Mouse (Mus musculus): ENCODE data around the gene Psmc3.

Gene Psmc3

DNA sequence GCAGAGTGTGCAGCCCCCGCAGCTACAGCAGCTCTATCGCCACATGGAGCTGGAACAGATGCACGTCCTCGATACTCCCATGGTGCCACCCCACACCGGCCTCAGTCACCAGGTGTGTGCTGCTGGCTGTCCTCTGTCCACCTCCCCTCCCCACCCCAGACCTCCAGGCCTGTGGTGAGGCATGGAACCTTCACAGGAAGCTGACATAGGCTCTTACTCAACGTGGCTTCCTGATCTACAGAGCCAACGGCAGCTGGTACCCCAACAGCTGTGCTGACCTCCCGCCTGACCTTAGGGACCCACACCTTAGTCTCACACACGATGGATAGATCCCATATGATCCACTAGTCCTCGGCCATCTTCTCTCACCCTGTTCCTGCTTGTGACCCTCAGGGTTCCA lies 59.5 kb downstream of the Psmc3 start:
- DNase-seq (ENCODE audit: low spot score in 2 of 2): no peak

DNA sequence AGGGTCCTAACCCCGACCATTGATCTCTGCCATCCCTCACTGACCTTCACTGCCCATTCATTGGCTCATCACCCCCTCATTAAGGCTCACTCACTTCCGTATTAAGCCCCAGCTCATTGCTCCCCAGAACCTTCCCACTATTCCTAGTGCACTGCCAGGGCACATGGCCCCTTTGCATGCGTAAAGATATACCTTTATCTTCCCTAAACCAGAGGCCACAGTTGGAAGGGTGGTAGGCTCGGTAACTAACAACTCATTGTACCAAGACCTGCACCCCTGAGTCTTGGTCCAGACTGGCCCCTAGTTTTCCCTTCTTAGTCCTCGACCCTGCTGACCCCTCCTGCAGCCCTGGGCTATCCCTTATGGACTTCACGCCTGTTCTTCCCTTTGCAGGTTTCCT lies 60.0 kb downstream of the Psmc3 start:
- DNase-seq (ENCODE audit: low spot score in 2 of 2): no peak

DNA sequence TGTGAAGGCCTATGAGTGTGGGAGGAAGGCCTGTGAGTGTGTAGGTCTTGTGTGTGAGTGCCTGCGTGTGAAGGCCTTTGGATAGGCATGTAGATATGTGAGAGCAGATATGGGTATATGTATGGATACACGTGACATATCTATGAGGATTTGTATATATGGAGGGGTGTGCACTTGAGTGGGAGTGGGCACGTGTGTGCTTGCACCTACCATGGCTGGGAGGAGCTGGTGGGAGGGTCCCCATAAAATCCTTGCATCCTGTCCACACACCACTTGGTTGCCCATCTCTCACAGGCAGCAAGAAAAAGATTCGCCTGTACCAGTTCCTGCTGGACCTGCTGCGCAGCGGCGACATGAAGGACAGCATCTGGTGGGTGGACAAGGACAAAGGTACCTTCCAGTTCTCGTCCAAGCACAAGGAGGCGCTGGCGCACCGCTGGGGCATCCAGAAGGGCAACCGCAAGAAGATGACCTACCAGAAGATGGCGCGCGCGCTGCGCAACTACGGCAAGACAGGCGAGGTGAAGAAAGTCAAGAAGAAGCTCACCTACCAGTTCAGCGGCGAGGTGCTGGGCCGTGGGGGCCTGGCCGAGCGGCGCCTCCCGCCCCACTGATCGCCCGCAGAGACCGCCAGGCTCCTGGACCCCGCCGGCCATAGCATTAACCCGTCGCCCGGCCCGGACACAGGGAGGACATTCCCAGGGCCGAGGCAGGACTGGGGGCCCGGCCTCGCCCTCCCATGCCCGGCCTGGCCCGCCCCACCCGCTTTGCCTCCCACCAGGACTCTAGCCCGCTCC lies 61.2 kb downstream of the Psmc3 start:
- peak; percentile 74 to 89 for DNase-seq (ENCODE audit: low spot score in 2 of 2)

DNA sequence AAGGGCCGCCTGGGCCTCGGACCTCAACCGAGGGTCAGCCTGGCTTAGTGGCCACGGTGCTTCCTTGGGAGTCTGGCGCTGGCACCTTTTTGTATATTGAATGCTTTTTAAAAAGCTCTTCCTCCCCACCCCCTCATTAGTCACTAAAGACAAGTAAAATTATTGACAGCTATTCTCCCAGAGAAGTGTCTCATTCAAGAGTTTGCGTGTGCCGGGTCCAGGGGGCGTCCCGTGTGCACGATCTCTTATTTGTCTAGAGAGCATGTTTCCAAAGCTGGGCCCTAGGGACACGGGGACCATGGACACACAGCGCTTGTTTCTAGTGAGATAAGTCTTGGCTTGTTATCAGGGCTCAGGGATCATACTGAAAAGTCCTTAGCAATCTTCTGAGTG lies 61.8 kb downstream of the Psmc3 start:
- no peak for DNase-seq (ENCODE audit: low spot score in 2 of 2)
